Mouse (Mus musculus): ENCODE results near the gene Gm10639. TPM values are rescaled to one million over a fixed set of nuclear protein-coding genes. Genes with fewer than 3 reads are reported as not detected.

Gene Gm10639
- polyA plus RNA-seq, 1 experiment from 2014 or later, result not detected

- Histone ChIP-seq H3K4me3 (no peak overlapping the region), H3K4me1 (peaks cover 3% of the 10 kb centered on the region; the same call in 1 of the 2 replicates), H3K27me3 (ENCODE audit: insufficient read depth, poor library complexity, severe bottlenecking) (no peaks in the 10 kb centered on the region), H3K9me3 (no peaks in the 10 kb centered on the region), H3K27ac (no peak overlapping the region), H3K36me3 (no peaks in the 10 kb centered on the region)
- DNase-seq (ENCODE audit: low spot score), result no peak
- WGBS, result 68% methylated on average over 6 of the region's 6 CpGs
These were observed 61.9 kb downstream of the Gm10639 start for GRCm38 (mm10) chr9:78351504-78352220.

Other genes starting within 250 kb of the Gm10639 start
- 0.09 TPM in 1 of 2 replicates, not detected in the other for gene Gcm1, start 238.0 kb upstream of the Gm10639 start, polyA plus RNA-seq (2016; fragmentation: Nextera tagmentation; extraction: Ambion mirVana)
- 28.5 and 30.6 TPM in 2 replicates for gene Fbxo9, start 180.9 kb upstream of the Gm10639 start, polyA plus RNA-seq (2016; fragmentation: Nextera tagmentation; extraction: Ambion mirVana)
- gene Ick, start 180.7 kb upstream of the Gm10639 start, polyA plus RNA-seq (2016; fragmentation: Nextera tagmentation; extraction: Ambion mirVana), result 17.2 and 21.5 TPM in 2 replicates
- 81.1 and 88.3 TPM in 2 replicates for gene Gsta4, start 107.1 kb upstream of the Gm10639 start, polyA plus RNA-seq (2016; fragmentation: Nextera tagmentation; extraction: Ambion mirVana)
- not detected in 2 replicates for gene Gsta1, start 59.3 kb upstream of the Gm10639 start, polyA plus RNA-seq (2016; fragmentation: Nextera tagmentation; extraction: Ambion mirVana)
- not detected in 2 replicates for gene Gm3776, start 32.8 kb upstream of the Gm10639 start, polyA plus RNA-seq (2016; fragmentation: Nextera tagmentation; extraction: Ambion mirVana)
- not detected in 2 replicates for gene Omt2a, start 24.9 kb downstream of the Gm10639 start, polyA plus RNA-seq (2016; fragmentation: Nextera tagmentation; extraction: Ambion mirVana)
- gene Omt2b, start 37.7 kb downstream of the Gm10639 start, polyA plus RNA-seq (2016; fragmentation: Nextera tagmentation; extraction: Ambion mirVana), result not detected in 2 replicates
- gene Gsta2, start 65.9 kb downstream of the Gm10639 start, polyA plus RNA-seq (2016; fragmentation: Nextera tagmentation; extraction: Ambion mirVana), result not detected in 2 replicates
- not detected in 2 replicates for gene Dppa5a, start 78.3 kb downstream of the Gm10639 start, polyA plus RNA-seq (2016; fragmentation: Nextera tagmentation; extraction: Ambion mirVana)
- gene Ooep, start 88.8 kb downstream of the Gm10639 start, polyA plus RNA-seq (2016; fragmentation: Nextera tagmentation; extraction: Ambion mirVana), result 0.97 and 1.2 TPM in 2 replicates
- gene Ddx43, start 105.9 kb downstream of the Gm10639 start, polyA plus RNA-seq (2016; fragmentation: Nextera tagmentation; extraction: Ambion mirVana), result 0.24 and 0.25 TPM in 2 replicates
- gene Cgas, start 153.3 kb downstream of the Gm10639 start, polyA plus RNA-seq (2016; fragmentation: Nextera tagmentation; extraction: Ambion mirVana), result 0.36 and 0.72 TPM in 2 replicates
- 28.1 and 30.3 TPM in 2 replicates for gene Mto1, start 158.3 kb downstream of the Gm10639 start, polyA plus RNA-seq (2016; fragmentation: Nextera tagmentation; extraction: Ambion mirVana)
- 0.89 and 1.1 TPM in 2 replicates for gene Gm17324, start 158.9 kb downstream of the Gm10639 start, polyA plus RNA-seq (2016; fragmentation: Nextera tagmentation; extraction: Ambion mirVana)
- 2,877 and 3,185 TPM in 2 replicates for gene Eef1a1, start 199.2 kb downstream of the Gm10639 start, polyA plus RNA-seq (2016; fragmentation: Nextera tagmentation; extraction: Ambion mirVana)

Data from heart, embryonic 10.5 days (tissue).